Mouse (Mus musculus) liver, embryonic 15.5 days (tissue): ENCODE data around the gene Ppm1g. TPM values are rescaled to one million over a fixed set of nuclear protein-coding genes. Genes with fewer than 3 reads are reported as not detected.

ENCODE experiments used
- ATAC-seq: fragments of 200-750 bp; cut with Nextera tagmentation; 2 replicates; pipeline ENCODE4 v1.8.0; 2017; ENCODE audit warnings: moderate number of reproducible peaks, mild to moderate bottlenecking, moderate library complexity; ENCODE audit not compliant: insufficient read depth
- H3K27ac ChIP-seq: fragments of 300-500 bp; sonication (generic); replicated peaks from 2 replicates; pipeline ENCODE4 v1.5.1; 2015; ENCODE audit warnings: mild to moderate bottlenecking, inconsistent platforms
- H3K27me3 ChIP-seq: fragments of 300-500 bp; sonication (generic); 2 replicates; pipeline ENCODE4 v1.6.1; 2015; ENCODE audit warnings: mild to moderate bottlenecking, inconsistent platforms
- H3K36me3 ChIP-seq: fragments of 300-500 bp; sonication (generic); replicated peaks from 2 replicates; pipeline ENCODE4 v1.6.1; 2015; ENCODE audit warnings: moderate library complexity, mild to moderate bottlenecking, inconsistent platforms
- H3K4me1 ChIP-seq: fragments of 300-500 bp; sonication (generic); replicated peaks from 2 replicates; pipeline ENCODE4 v1.6.1; 2015; ENCODE audit warnings: inconsistent platforms
- H3K4me2 ChIP-seq: fragments of 300-500 bp; sonication (generic); 2 replicates; pipeline ENCODE4 v1.6.1; 2015; ENCODE audit warnings: moderate library complexity, mild to moderate bottlenecking, inconsistent platforms
- H3K4me3 ChIP-seq: fragments of 300-500 bp; sonication (generic); replicated peaks from 2 replicates; pipeline ENCODE4 v1.5.1; 2015; ENCODE audit warnings: mild to moderate bottlenecking, inconsistent platforms
- H3K9ac ChIP-seq: fragments of 300-500 bp; sonication (generic); 2 replicates; pipeline ENCODE4 v1.6.1; 2015; ENCODE audit warnings: moderate library complexity, mild to moderate bottlenecking, inconsistent platforms
- H3K9me3 ChIP-seq: fragments of 300-500 bp; sonication (generic); replicated peaks from 2 replicates; pipeline ENCODE4 v1.6.1; 2016; ENCODE audit warnings: inconsistent platforms
- WGBS: fragments of 180-500 bp; shearing (Covaris S2); methylation state at CpG from one replicate; pipeline ENCODE4 v1.1.7; 2015; ENCODE audit warnings: mixed read lengths; ENCODE audit not compliant: insufficient replicate concordance; 5-methylcytosine and 5-hydroxymethylcytosine counted together
- polyA plus RNA-seq: library from polyadenylated mRNA; unstranded; fragments of >200 nt; fragmentation: Nextera tagmentation; extraction: Ambion mirVana; gene quantifications from 2 replicates; pipeline ENCODE4 v1.2.1, GENCODE M21; 2015

The Ppm1g gene
- polyA plus RNA-seq, 1 experiment from 2014 or later: 110 TPM

DNA sequence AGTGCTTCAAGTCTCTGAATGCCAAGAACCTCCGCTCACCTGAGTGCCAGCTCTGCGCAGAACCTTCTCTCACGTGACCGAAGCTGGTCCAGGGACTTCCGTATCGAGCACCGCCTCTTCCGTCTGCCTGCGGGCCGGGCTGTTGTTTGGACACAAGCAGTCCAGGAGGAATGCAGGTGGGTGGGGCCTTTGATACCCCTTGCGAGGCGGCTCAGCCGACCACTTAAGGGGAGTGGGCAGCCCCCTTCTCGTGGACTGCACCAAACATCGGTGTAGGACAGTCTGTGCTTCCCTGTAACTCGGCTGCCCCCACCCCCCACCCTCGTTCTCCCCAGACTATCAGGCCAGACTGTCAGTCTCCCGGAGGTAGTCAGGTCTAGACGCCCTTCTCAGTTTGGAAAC is 66.3 kb downstream of the Ppm1g start, which contains the start of gene Mpv17:
Gene Mpv17 (minus strand): TSS at position 100 of the 402 bp plus-strand sequence.
- peaks cover 20% of the 10 kb centered on the region for H3K4me1 ChIP-seq
- H3K9me3 ChIP-seq: no peaks in the 10 kb centered on the region
- H3K27me3 ChIP-seq: no peaks in the 10 kb centered on the region
- peak within 1 kb of the TSS; percentile 76 for H3K27ac ChIP-seq
- ATAC-seq: peak; percentile 88
- H3K9ac ChIP-seq: peak within 1 kb of the TSS; percentile 80
- under 1% methylated on average over 19 of the region's 19 CpGs for WGBS
- peak within 1 kb of the TSS; percentile 72 for H3K4me3 ChIP-seq
- peaks cover 25% of the 10 kb centered on the region for H3K36me3 ChIP-seq
- peak within 1 kb of the TSS; percentile 86 for H3K4me2 ChIP-seq

DNA sequence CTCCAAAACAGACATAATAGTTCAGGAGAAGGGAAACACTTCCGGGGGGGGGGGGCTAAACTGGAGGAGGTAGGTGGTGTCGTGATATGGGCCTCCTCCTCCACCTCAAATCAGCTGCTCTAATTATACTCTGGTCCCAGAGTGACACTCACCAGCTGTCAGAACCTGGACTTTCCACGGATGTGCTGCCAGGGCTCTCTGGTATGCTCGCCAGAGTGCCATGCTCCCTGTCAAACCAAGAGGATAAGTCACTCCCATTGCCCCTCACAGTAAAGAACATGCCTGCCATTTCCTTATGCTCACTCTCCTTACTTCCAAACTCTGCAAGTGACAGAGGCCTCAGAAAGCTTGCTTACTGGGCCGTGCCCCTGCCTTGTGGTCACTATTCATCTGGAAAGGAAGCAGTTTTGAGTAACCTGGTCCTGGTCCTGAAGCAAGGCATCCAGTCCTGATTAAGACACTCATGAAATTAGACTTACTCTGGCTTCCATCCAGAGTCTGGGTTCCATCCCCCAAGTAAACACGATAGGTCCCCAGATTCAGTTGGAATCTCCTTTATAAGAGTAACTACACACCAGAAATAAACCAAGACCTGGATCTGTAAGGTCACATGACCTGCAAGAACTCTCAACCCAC is 66.9 kb downstream of the Ppm1g start:
- Histone ChIP-seq H3K4me2 (peak overlapping the region; percentile 86), H3K4me1 (peaks cover 20% of the 10 kb centered on the region), H3K36me3 (peaks cover 20% of the 10 kb centered on the region), H3K9ac (peak overlapping the region; percentile 80), H3K9me3 (no peaks in the 10 kb centered on the region), H3K27me3 (no peaks in the 10 kb centered on the region), H3K4me3 (peak overlapping the region; percentile 72), H3K27ac (no peak overlapping the region)
- 38% methylated on average over 6 of the region's 6 CpGs for WGBS
- no peak for ATAC-seq

Other genes starting within 250 kb of the Ppm1g start
- gene Atraid, start 172.4 kb downstream of the Ppm1g start, polyA plus RNA-seq: 55.8 and 58.8 TPM in 2 replicates
- 3.1 and 3.7 TPM in 2 replicates for gene Slc5a6, start 171.8 kb downstream of the Ppm1g start, polyA plus RNA-seq
- gene Cad, start 165.9 kb downstream of the Ppm1g start, polyA plus RNA-seq: 14.1 and 14.6 TPM in 2 replicates
- not detected in 2 replicates for gene Dnajc5g, start 114.4 kb downstream of the Ppm1g start, polyA plus RNA-seq
- gene Slc30a3, start 112.5 kb downstream of the Ppm1g start, polyA plus RNA-seq: 0.35 and 0.38 TPM in 2 replicates
- gene Trim54, start 104.0 kb downstream of the Ppm1g start, polyA plus RNA-seq: 0.52 and 1.0 TPM in 2 replicates
- gene Ucn, start 81.9 kb downstream of the Ppm1g start, polyA plus RNA-seq: not detected in 2 replicates
- 18.8 and 19.5 TPM in 2 replicates for gene Mpv17, start 66.4 kb downstream of the Ppm1g start, polyA plus RNA-seq
- gene Gm29609, start 40.8 kb downstream of the Ppm1g start, polyA plus RNA-seq: 0.33 and 0.74 TPM in 2 replicates
- 28.8 and 31.5 TPM in 2 replicates for gene Gtf3c2, start 40.5 kb downstream of the Ppm1g start, polyA plus RNA-seq
- gene Snx17, start 27.5 kb downstream of the Ppm1g start, polyA plus RNA-seq: 40.2 and 41.6 TPM in 2 replicates
- gene Eif2b4, start 27.3 kb downstream of the Ppm1g start, polyA plus RNA-seq: 41.2 and 47.3 TPM in 2 replicates
- gene Zfp513, start 18.4 kb downstream of the Ppm1g start, polyA plus RNA-seq: 2.6 and 3.1 TPM in 2 replicates
- 47.5 and 48.1 TPM in 2 replicates for gene Nrbp1, start 20.2 kb upstream of the Ppm1g start, polyA plus RNA-seq
- 0.23 TPM in 1 of 2 replicates, not detected in the other for gene Gm9970, start 20.5 kb upstream of the Ppm1g start, polyA plus RNA-seq
- gene Krtcap3, start 31.0 kb upstream of the Ppm1g start, polyA plus RNA-seq: 3.9 and 4.9 TPM in 2 replicates
- 3.9 and 4.5 TPM in 2 replicates for gene Ift172, start 70.4 kb upstream of the Ppm1g start, polyA plus RNA-seq
- gene Fndc4, start 75.4 kb upstream of the Ppm1g start, polyA plus RNA-seq: 4.5 and 4.6 TPM in 2 replicates
- 19.4 and 25.0 TPM in 2 replicates for gene Gckr, start 76.8 kb upstream of the Ppm1g start, polyA plus RNA-seq
- 12.4 and 12.9 TPM in 2 replicates for gene Zfp512, start 231.7 kb upstream of the Ppm1g start, polyA plus RNA-seq